Mouse (Mus musculus) thymus, adult 2 months (tissue): ENCODE data around the gene Zan. TPM values are rescaled to one million over a fixed set of nuclear protein-coding genes. Genes with fewer than 3 reads are reported as not detected.

Experiments
- DNase-seq: peaks from one replicate; pipeline ENCODE4 v3.0.0; 2021
- H3K27ac ChIP-seq: fragments of 200-500 bp; 2 replicates; pipeline ENCODE4 v1.5.1; 2012; ENCODE audit warnings: low read length, control low read depth; ENCODE audit not compliant: control insufficient read depth, insufficient read depth
- H3K27me3 ChIP-seq: fragments of 200-500 bp; 2 replicates; pipeline ENCODE4 v1.6.1; 2012; ENCODE audit warnings: mild to moderate bottlenecking, low read length, moderate library complexity, mixed read lengths; ENCODE audit not compliant: control insufficient read depth, insufficient read depth
- H3K36me3 ChIP-seq: fragments of 200-500 bp; 2 replicates; pipeline ENCODE4 v1.6.1; 2012; ENCODE audit warnings: mild to moderate bottlenecking, low read length, moderate library complexity; ENCODE audit not compliant: control insufficient read depth, insufficient read depth
- H3K4me1 ChIP-seq: fragments of 200-500 bp; replicated peaks from 2 replicates; pipeline ENCODE4 v1.6.1; 2012; ENCODE audit warnings: low read length; ENCODE audit not compliant: control insufficient read depth, insufficient read depth
- H3K4me3 ChIP-seq: fragments of 200-500 bp; 2 replicates; pipeline ENCODE4 v1.5.1; 2012; ENCODE audit warnings: mild to moderate bottlenecking, low read length, control low read depth, moderate library complexity; ENCODE audit not compliant: control insufficient read depth, insufficient read depth
- CTCF ChIP-seq: fragments of 200-500 bp; IDR thresholded peaks from 2 replicates; pipeline ENCODE4 v1.5.1; 2012; ENCODE audit warnings: mild to moderate bottlenecking, control low read depth, low read length, moderate library complexity, borderline replicate concordance; ENCODE audit not compliant: control insufficient read depth, poor library complexity, insufficient read depth; ENCODE audit errors: extremely low read depth
- POLR2A ChIP-seq: fragments of 200-500 bp; IDR thresholded peaks from 2 replicates; pipeline ENCODE4 v1.6.1; 2012; ENCODE audit warnings: mild to moderate bottlenecking, low read length, control low read depth, moderate library complexity; ENCODE audit not compliant: control insufficient read depth, poor library complexity, insufficient read depth; ENCODE audit errors: extremely low read depth
- WGBS: fragments of 180-500 bp; shearing (Covaris S2); methylation state at CpG from one replicate; pipeline ENCODE4 v1.1.7; 2018; 5-methylcytosine and 5-hydroxymethylcytosine counted together
- polyA plus RNA-seq: library from polyadenylated mRNA; depleted of rRNA; stranded (reverse); fragments of >200 nt; gene quantifications from 2 replicates; pipeline ENCODE4 v1.2.3, GENCODE M21; 2012

The Zan gene
- polyA plus RNA-seq, 1 experiment, result 0.36 TPM

GRCm38 (mm10) chr5:137485071-137485850 lies 8.4 kb upstream of the Zan start:
- Histone ChIP-seq H3K27ac (no peak overlapping the region), H3K4me1 (no peaks in the 10 kb centered on the region; the same call in 1 of the 2 replicates), H3K4me3 (no peak overlapping the region), H3K27me3 (peaks cover 2% of the 10 kb centered on the region; the same call in 1 of the 2 replicates), H3K36me3 (no peaks in the 10 kb centered on the region)
- 48% methylated on average over 30 of the region's 30 CpGs for WGBS
- no peak for TF ChIP-seq POLR2A
- TF ChIP-seq CTCF, result no peak
- DNase-seq, result no peak

DNA sequence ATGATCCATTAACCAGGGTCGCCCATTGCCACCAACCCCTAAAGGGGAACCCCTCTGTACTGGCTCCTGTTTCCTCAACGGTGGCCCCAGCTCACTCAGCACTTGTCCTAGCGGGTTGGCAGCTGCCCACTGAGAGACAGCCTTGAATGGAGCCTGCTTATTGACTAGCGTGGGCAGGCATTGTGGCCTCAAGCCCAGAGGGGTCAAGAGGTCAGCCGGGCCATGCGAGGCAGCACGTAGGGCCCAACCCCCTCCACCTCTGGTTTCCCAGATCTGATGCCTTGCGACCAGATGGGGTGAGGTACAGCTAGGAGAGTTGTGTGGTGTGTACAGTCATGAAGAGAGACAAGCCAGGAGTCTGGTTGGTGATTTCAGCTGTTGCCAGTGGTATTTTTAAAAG lies 5.0 kb upstream of the Zan start:
- Histone ChIP-seq H3K36me3 (no peaks in the 10 kb centered on the region), H3K4me1 (no peaks in the 10 kb centered on the region), H3K27me3 (peaks cover 2% of the 10 kb centered on the region; the same call in 1 of the 2 replicates), H3K27ac (no peak overlapping the region), H3K4me3 (no peak overlapping the region)
- no peak for DNase-seq
- WGBS, result 59% methylated on average over 8 of the region's 8 CpGs
- no peak for TF ChIP-seq CTCF
- TF ChIP-seq POLR2A, result no peak

- peaks cover 2% of the 10 kb centered on the region; the same call in 1 of the 2 replicates for H3K27me3 ChIP-seq
- no peaks in the 10 kb centered on the region for H3K4me1 ChIP-seq
- TF ChIP-seq CTCF, result no peak
- no peak for TF ChIP-seq POLR2A
- H3K4me3 ChIP-seq, result no peak overlapping the region
- H3K36me3 ChIP-seq, result no peaks in the 10 kb centered on the region
- H3K27ac ChIP-seq, result no peak overlapping the region
- peak; percentile 53 for DNase-seq
These were observed 4.3 kb upstream of the Zan start for GRCm38 (mm10) chr5:137481138-137481537.

DNA sequence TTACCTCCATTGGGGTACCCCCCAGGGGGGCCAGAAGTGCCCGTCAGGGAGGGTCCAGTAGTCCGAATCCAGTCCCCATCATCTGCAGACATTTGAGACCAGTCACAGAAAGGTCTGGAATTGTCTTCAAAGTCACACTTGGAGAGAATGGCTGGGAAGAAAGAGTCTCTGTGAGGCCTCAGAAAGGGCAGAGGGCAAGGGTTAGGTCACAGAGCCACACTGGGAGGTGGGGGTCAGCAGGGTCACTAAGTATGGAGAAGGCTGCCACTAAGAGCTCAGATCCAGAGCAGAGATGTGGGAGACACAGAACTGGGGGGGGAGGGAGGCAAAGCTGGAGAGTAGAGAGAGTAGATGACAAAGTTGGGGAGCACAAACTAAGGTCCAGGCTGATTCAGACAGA lies 2.5 kb downstream of the Zan start:
- 95% methylated on average over 2 of the region's 2 CpGs for WGBS
- no peak for TF ChIP-seq CTCF
- no peak for TF ChIP-seq POLR2A
- Histone ChIP-seq H3K4me1 (no peaks in the 10 kb centered on the region), H3K36me3 (no peaks in the 10 kb centered on the region), H3K27ac (no peak overlapping the region), H3K27me3 (no peaks in the 10 kb centered on the region), H3K4me3 (no peak overlapping the region)
- no peak for DNase-seq

- no peak overlapping the region for H3K4me3 ChIP-seq
- TF ChIP-seq POLR2A (no peak), CTCF (no peak)
- WGBS, result 52% methylated on average over 5 of the region's 5 CpGs
These were observed 4.5 kb downstream of the Zan start for GRCm38 (mm10) chr5:137472252-137472904.

GRCm38 (mm10) chr5:137466946-137467345 lies 9.9 kb downstream of the Zan start:
- no peak for DNase-seq
- Histone ChIP-seq H3K4me1 (no peaks in the 10 kb centered on the region), H3K27ac (no peak overlapping the region), H3K36me3 (no peaks in the 10 kb centered on the region), H3K27me3 (no peaks in the 10 kb centered on the region), H3K4me3 (no peak overlapping the region)
- 97% methylated on average over 6 of the region's 6 CpGs for WGBS
- TF ChIP-seq POLR2A (no peak), CTCF (no peak)

More at GRCm38 (mm10) chr5:137472252-137472904, 4.5 kb downstream of the Zan start:
- H3K36me3 ChIP-seq, result no peaks in the 10 kb centered on the region
- DNase-seq, result no peak
- H3K27ac ChIP-seq, result no peak overlapping the region
- no peaks in the 10 kb centered on the region for H3K27me3 ChIP-seq
- H3K4me1 ChIP-seq, result no peaks in the 10 kb centered on the region

DNA sequence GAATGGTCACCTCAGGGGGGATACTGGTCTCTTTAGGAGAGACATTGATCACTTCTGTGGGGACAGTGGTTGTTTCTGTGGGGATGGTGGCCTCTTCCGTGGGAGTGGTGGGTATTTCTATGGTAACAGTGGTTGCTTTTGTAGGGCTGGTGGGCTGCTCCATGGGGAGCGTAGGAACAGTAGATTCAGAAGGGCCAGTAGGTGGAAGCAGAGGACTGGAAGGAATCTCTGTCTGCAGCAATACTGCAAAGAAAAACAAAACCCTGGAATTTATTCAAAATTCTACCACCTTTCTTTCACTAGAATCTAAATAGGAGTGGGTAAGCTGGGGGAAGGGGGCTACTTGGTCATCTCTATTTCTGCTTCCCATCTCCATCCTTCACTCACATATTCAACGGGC lies 11.8 kb downstream of the Zan start:
- Histone ChIP-seq H3K36me3 (no peaks in the 10 kb centered on the region), H3K27me3 (no peaks in the 10 kb centered on the region), H3K4me1 (no peaks in the 10 kb centered on the region), H3K27ac (no peak overlapping the region), H3K4me3 (no peak overlapping the region)
- DNase-seq, result no peak
- TF ChIP-seq CTCF (no peak), POLR2A (no peak)
- WGBS, result 68% methylated on average over 3 of the region's 3 CpGs
